Mouse (Mus musculus) forebrain, postnatal 0 days (tissue): ENCODE results near the gene Dnm3. TPM values are rescaled to one million over a fixed set of nuclear protein-coding genes. Genes with fewer than 3 reads are reported as not detected.

Experiments used
- ATAC-seq: fragments of 200-750 bp; cut with Nextera tagmentation; 2 replicates; pipeline ENCODE4 v1.8.0; 2017; ENCODE audit warnings: mild to moderate bottlenecking, moderate library complexity
- DNase-seq: peaks from one replicate; pipeline ENCODE4 v3.0.0-alpha.2; 2015
- H3K27ac ChIP-seq: fragments of 300-500 bp; sonication (generic); 2 replicates; pipeline ENCODE4 v1.5.1; 2014; ENCODE audit warnings: low read depth, mild to moderate bottlenecking, antibody characterized with exemption, low read length, moderate library complexity, mixed read lengths
- H3K27me3 ChIP-seq: fragments of 300-500 bp; sonication (generic); 2 replicates; pipeline ENCODE4 v1.6.1; 2014; ENCODE audit warnings: mild to moderate bottlenecking, low read length, mixed read lengths; ENCODE audit not compliant: insufficient read depth
- H3K36me3 ChIP-seq: fragments of 300-500 bp; sonication (generic); 2 replicates; pipeline ENCODE4 v1.6.1; 2014; ENCODE audit warnings: mild to moderate bottlenecking, moderate library complexity; ENCODE audit not compliant: insufficient read depth
- H3K4me1 ChIP-seq: fragments of 300-500 bp; sonication (generic); 2 replicates; pipeline ENCODE4 v1.6.1; 2014; ENCODE audit warnings: antibody characterized with exemption; ENCODE audit not compliant: insufficient read depth
- H3K4me2 ChIP-seq: fragments of 300-500 bp; sonication (generic); 2 replicates; pipeline ENCODE4 v1.6.1; 2014; ENCODE audit warnings: low read depth, mild to moderate bottlenecking, moderate library complexity
- H3K4me3 ChIP-seq: fragments of 300-500 bp; sonication (generic); 2 replicates; pipeline ENCODE4 v1.5.1; 2014; ENCODE audit warnings: low read depth, low read length, mixed read lengths
- H3K9ac ChIP-seq: fragments of 300-500 bp; sonication (generic); 2 replicates; pipeline ENCODE4 v1.6.1; 2014; ENCODE audit warnings: mild to moderate bottlenecking
- H3K9me3 ChIP-seq: fragments of 300-500 bp; sonication (generic); 2 replicates; pipeline ENCODE4 v1.6.1; 2016; ENCODE audit warnings: low read length
- CTCF ChIP-seq: sonication (generic); IDR thresholded peaks from 2 replicates; pipeline ENCODE4 v1.5.1; 2016; ENCODE audit warnings: antibody characterized with exemption, control low read depth, low read depth
- WGBS: fragments of 180-500 bp; shearing (Covaris S2); extraction: QIAGEN DNeasy Blood & Tissue Kit; methylation state at CpG from one replicate; pipeline ENCODE4 v1.1.7; 2014; 5-methylcytosine and 5-hydroxymethylcytosine counted together
- polyA plus RNA-seq: library from polyadenylated mRNA; unstranded; fragments of >200 nt; fragmentation: Nextera tagmentation; extraction: Ambion mirVana; gene quantifications from 2 replicates; pipeline ENCODE4 v1.2.1, GENCODE M21; 2015
- total RNA-seq: library from RNA; depleted of rRNA; stranded (reverse); fragments of >200 nt; gene quantifications from 2 replicates; pipeline ENCODE4 v1.2.3, GENCODE M21; 2014

Gene Dnm3
- total and polyA plus RNA-seq, 2 experiments from 2014 or later = 45.3 to 74.4 TPM

- Histone ChIP-seq H3K27ac (no peak overlapping the region), H3K9me3 (no peaks in the 10 kb centered on the region), H3K4me1 (no peaks in the 10 kb centered on the region), H3K27me3 (no peaks in the 10 kb centered on the region), H3K4me3 (no peak overlapping the region), H3K36me3 (no peaks in the 10 kb centered on the region), H3K4me2 (no peak overlapping the region), H3K9ac (no peak overlapping the region)
- TF ChIP-seq CTCF = no peak
- no peak for ATAC-seq
- WGBS = 44% methylated on average over 3 of the region's 3 CpGs
- no peak for DNase-seq
These were observed 141.6 kb downstream of the Dnm3 start for GRCm38 (mm10) chr1:162336224-162336623.

GRCm38 (mm10) chr1:162328673-162329072 lies 149.2 kb downstream of the Dnm3 start:
- Histone ChIP-seq H3K4me2 (no peak overlapping the region), H3K4me3 (no peak overlapping the region), H3K27me3 (no peaks in the 10 kb centered on the region), H3K27ac (0 out of 2 replicates have a peak overlapping the region, but pooled peaks have one; percentile 2), H3K36me3 (no peaks in the 10 kb centered on the region), H3K9me3 (no peaks in the 10 kb centered on the region), H3K9ac (no peak overlapping the region), H3K4me1 (no peaks in the 10 kb centered on the region)
- TF ChIP-seq CTCF = no peak
- no peak for DNase-seq
- no peak for ATAC-seq
- WGBS = 53% methylated on average over 4 of the region's 4 CpGs

GRCm38 (mm10) chr1:162327631-162328030 lies 150.2 kb downstream of the Dnm3 start:
- no peaks in the 10 kb centered on the region for H3K9me3 ChIP-seq
- H3K36me3 ChIP-seq = no peaks in the 10 kb centered on the region
- ATAC-seq (no peak), DNase-seq (peak; percentile 42)
- no peak for TF ChIP-seq CTCF
- no peak overlapping the region for H3K4me3 ChIP-seq
- 18% methylated on average over 2 of the region's 2 CpGs for WGBS
- no peaks in the 10 kb centered on the region for H3K27me3 ChIP-seq
- H3K9ac ChIP-seq = no peak overlapping the region
- H3K4me2 ChIP-seq = no peak overlapping the region
- no peak overlapping the region for H3K27ac ChIP-seq
- no peaks in the 10 kb centered on the region for H3K4me1 ChIP-seq

- no peak for ATAC-seq
- Histone ChIP-seq H3K27ac (no peak overlapping the region), H3K9me3 (no peaks in the 10 kb centered on the region), H3K4me1 (no peaks in the 10 kb centered on the region), H3K27me3 (no peaks in the 10 kb centered on the region), H3K4me3 (no peak overlapping the region), H3K36me3 (no peaks in the 10 kb centered on the region), H3K4me2 (no peak overlapping the region), H3K9ac (no peak overlapping the region)
- WGBS = 7% methylated on average over 4 of the region's 4 CpGs
- no peak for TF ChIP-seq CTCF
- DNase-seq = no peak
These were observed 153.4 kb downstream of the Dnm3 start for GRCm38 (mm10) chr1:162324412-162324811.

- H3K9me3 ChIP-seq = no peaks in the 10 kb centered on the region
- no peaks in the 10 kb centered on the region for H3K4me1 ChIP-seq
- H3K9ac ChIP-seq = no peak overlapping the region
- H3K4me2 ChIP-seq = no peak overlapping the region
- H3K27me3 ChIP-seq = no peaks in the 10 kb centered on the region
- ATAC-seq (no peak), DNase-seq (no peak)
- no peak overlapping the region for H3K27ac ChIP-seq
- TF ChIP-seq CTCF = no peak
- peaks cover 6% of the 10 kb centered on the region for H3K36me3 ChIP-seq
- WGBS = 40% methylated on average over 2 of the region's 2 CpGs
- no peak overlapping the region for H3K4me3 ChIP-seq
These were observed 154.7 kb downstream of the Dnm3 start for GRCm38 (mm10) chr1:162323142-162323541.

GRCm38 (mm10) chr1:162313451-162314276 lies 164.2 kb downstream of the Dnm3 start:
- no peak overlapping the region for H3K4me3 ChIP-seq
- no peak overlapping the region for H3K27ac ChIP-seq
- H3K27me3 ChIP-seq = no peaks in the 10 kb centered on the region
- H3K9ac ChIP-seq = no peak overlapping the region
- ATAC-seq (peak; percentile 95), DNase-seq (peak; percentile 83)
- peak; percentile 89 for TF ChIP-seq CTCF
- peaks cover 8% of the 10 kb centered on the region for H3K36me3 ChIP-seq
- no peaks in the 10 kb centered on the region; the same call in 1 of the 2 replicates for H3K4me1 ChIP-seq
- H3K9me3 ChIP-seq = no peaks in the 10 kb centered on the region
- WGBS = 29% methylated on average over 11 of the region's 11 CpGs
- H3K4me2 ChIP-seq = no peak overlapping the region; the same call in 1 of the 2 replicates

- Histone ChIP-seq H3K36me3 (0 out of 2 replicates have a peak, but pooled peaks cover 3% of the 10 kb centered on the region), H3K4me2 (no peak overlapping the region)
- no peak for ATAC-seq
These were observed 165.2 kb downstream of the Dnm3 start for GRCm38 (mm10) chr1:162312621-162313020.

More at GRCm38 (mm10) chr1:162312621-162313020, 165.2 kb downstream of the Dnm3 start:
- H3K27ac ChIP-seq = no peak overlapping the region
- H3K9ac ChIP-seq = no peak overlapping the region
- 77% methylated on average over 2 of the region's 2 CpGs for WGBS
- H3K4me1 ChIP-seq = no peaks in the 10 kb centered on the region; the same call in 1 of the 2 replicates
- no peak for DNase-seq
- no peak for TF ChIP-seq CTCF
- no peak overlapping the region for H3K4me3 ChIP-seq
- H3K27me3 ChIP-seq = no peaks in the 10 kb centered on the region
- no peaks in the 10 kb centered on the region for H3K9me3 ChIP-seq
